Mouse (Mus musculus): ENCODE measurements at regions not wholly inside any gene's neighbourhood (a gene's known extent, or its start where the extent isn't known, plus 50 kb on each side); places are given as distances from the start of the nearest gene placed in this dataset.
"Not testable (repeated sequence)": the region's sequence is repeated elsewhere in the genome, so short reads cannot be mapped to it uniquely, and the experiment has no call there.

- peak; percentile 85 for DNase-seq (ENCODE audit: low read depth)
Observed at GRCm38 (mm10) chr10:19494461-19495105, 97.2 kb upstream of the Ifngr1 start.

- peak; percentile 68 for DNase-seq (ENCODE audit: low read depth)
Observed at GRCm38 (mm10) chr10:19498112-19498511, 93.6 kb upstream of the Ifngr1 start.

- DNase-seq (ENCODE audit: low read depth): no peak
Observed at GRCm38 (mm10) chr10:19502874-19503273, 88.9 kb upstream of the Ifngr1 start.

- peak; percentile 87 for DNase-seq (ENCODE audit: low read depth)
Observed at GRCm38 (mm10) chr10:19503846-19504765, 87.6 kb upstream of the Ifngr1 start.

GRCm38 (mm10) chr10:19505174-19505573, 86.6 kb upstream of the Ifngr1 start:
- peak; percentile 64 for DNase-seq (ENCODE audit: low read depth)

GRCm38 (mm10) chr10:19505979-19506378, 85.8 kb upstream of the Ifngr1 start:
- peak; percentile 94 for DNase-seq (ENCODE audit: low read depth)

- no peak for DNase-seq (ENCODE audit: low read depth)
Observed at GRCm38 (mm10) chr10:19506434-19506833, 85.3 kb upstream of the Ifngr1 start.

GRCm38 (mm10) chr10:19508221-19508745, 83.5 kb upstream of the Ifngr1 start:
- DNase-seq (ENCODE audit: low read depth): no peak

- DNase-seq (ENCODE audit: low read depth): no peak
Observed at GRCm38 (mm10) chr10:19510047-19510446, 81.7 kb upstream of the Ifngr1 start.

- not testable (repeated sequence) for DNase-seq (ENCODE audit: low read depth)
Observed at GRCm38 (mm10) chr10:19514366-19514765, 77.4 kb upstream of the Ifngr1 start.

GRCm38 (mm10) chr10:19514837-19515236, 76.9 kb upstream of the Ifngr1 start:
- DNase-seq (ENCODE audit: low read depth): no peak

- DNase-seq (ENCODE audit: low read depth): peak; percentile 51
Observed at GRCm38 (mm10) chr10:19516011-19516410, 75.7 kb upstream of the Ifngr1 start.

GRCm38 (mm10) chr10:19517093-19517492, 74.7 kb upstream of the Ifngr1 start:
- DNase-seq (ENCODE audit: low read depth): no peak

- DNase-seq (ENCODE audit: low read depth): peak; percentile 89
Observed at GRCm38 (mm10) chr10:19518763-19519162, 73.0 kb upstream of the Ifngr1 start.

- peak; percentile 42 for DNase-seq (ENCODE audit: low read depth)
Observed at GRCm38 (mm10) chr10:19522198-19522597, 69.6 kb upstream of the Ifngr1 start.

- no peak for DNase-seq (ENCODE audit: low read depth)
Observed at GRCm38 (mm10) chr10:19525939-19526338, 65.8 kb upstream of the Ifngr1 start.

GRCm38 (mm10) chr10:19526353-19526752, 65.4 kb upstream of the Ifngr1 start:
- DNase-seq (ENCODE audit: low read depth): no peak

GRCm38 (mm10) chr10:19529655-19530054, 62.1 kb upstream of the Ifngr1 start:
- DNase-seq (ENCODE audit: low read depth): no peak

- peak; percentile 72 for DNase-seq (ENCODE audit: low read depth)
Observed at GRCm38 (mm10) chr10:19530056-19530455, 61.7 kb upstream of the Ifngr1 start.

GRCm38 (mm10) chr10:19531452-19531851, 60.3 kb upstream of the Ifngr1 start:
- no peak for DNase-seq (ENCODE audit: low read depth)

GRCm38 (mm10) chr10:19532790-19533189, 59.0 kb upstream of the Ifngr1 start:
- no peak for DNase-seq (ENCODE audit: low read depth)

GRCm38 (mm10) chr10:19533846-19534245, 57.9 kb upstream of the Ifngr1 start:
- DNase-seq (ENCODE audit: low read depth): no peak

Measured in induced T-regulatory cell, adult 2 months (primary cell).